Mouse (Mus musculus): ENCODE data around the gene Cux1.
"Not testable (repeated sequence)": the region's sequence is repeated elsewhere in the genome, so short reads cannot be mapped to it uniquely, and the experiment has no call there.

Cux1 gene

DNA sequence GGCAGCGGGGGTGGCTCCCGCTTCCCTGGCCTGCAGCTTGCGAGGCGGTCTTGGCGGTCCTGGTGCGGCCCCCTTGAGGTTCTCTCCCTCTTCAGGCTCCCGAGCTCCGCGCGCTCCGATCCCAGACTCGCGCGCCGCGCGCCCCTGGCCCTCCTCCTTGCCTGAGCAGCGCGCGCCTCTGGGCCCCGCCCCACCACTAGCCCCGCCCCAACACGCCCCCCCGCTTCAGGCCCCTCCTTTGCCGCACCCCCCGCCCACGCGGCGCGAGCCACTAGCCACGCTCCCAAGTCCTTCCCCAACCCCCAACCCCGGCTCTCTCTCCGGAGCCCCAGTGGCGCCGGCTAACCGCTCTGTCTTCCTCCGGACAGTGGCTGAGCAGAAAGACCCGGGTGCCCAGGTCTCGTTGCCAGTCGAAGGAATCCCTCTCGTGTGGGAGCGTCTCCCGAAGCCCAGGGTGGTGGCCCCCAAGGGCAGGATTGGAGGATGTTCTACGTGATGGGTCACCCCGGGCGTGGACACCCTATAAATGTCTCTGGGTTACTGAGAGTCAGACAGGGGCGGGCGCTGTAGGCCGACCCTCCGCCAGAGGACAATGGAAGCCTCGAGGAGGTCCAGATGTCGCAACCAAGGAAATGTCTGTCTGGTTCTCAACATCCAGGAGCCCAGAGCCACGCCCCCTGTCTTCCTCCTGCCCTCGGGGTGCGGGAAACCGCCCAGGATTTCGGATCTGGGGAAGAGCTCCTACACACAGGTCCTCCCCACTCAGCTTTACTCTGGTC, 322.3 kb downstream of the Cux1 start:
- DNase-seq (ENCODE audit: low spot score), result peak; percentile 84

DNA sequence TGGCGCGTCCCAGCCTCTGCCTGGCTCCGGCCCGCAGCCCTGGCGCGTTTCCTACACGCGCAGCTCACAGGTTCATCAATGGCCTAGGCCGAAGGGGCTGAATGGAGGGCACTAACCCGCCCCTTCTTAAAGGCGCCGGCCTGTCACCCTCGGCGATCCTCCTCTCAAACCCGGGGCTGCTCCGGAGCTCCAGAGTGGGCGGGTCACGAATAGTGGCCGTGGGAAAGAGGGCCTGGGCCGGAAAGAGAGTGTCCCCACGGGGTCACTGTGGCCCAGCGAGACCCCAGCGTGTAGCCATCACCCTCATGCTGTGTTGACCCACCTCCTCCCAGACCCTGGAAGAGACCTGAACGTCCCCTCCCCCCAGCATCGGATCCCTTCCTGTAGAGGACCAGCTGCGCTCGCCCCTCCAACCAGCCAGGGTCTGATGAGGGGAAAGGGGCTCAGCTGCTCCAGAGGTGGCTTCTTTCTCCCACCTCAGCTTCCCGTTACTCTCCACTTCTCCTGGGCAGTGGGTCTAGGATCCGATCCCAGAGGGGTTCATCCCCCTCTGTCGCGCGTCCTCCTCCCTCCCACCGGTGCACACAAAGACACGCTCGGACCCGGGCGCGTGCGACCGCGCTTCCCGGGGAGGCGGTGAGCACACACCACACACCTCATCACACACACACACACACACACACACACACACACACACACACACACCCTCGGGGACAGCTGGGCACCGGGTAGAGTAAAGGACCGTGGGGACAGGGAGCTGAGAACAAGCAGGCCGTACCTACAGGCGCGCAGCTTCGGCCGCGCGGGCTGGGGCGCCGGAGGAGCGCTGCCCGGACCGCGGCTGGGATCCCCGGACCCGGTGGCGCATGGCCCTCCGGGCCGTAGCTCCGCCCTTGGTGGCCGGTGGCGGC, 323.2 kb downstream of the Cux1 start:
- peak; percentile 81 for DNase-seq (ENCODE audit: low spot score)

DNA sequence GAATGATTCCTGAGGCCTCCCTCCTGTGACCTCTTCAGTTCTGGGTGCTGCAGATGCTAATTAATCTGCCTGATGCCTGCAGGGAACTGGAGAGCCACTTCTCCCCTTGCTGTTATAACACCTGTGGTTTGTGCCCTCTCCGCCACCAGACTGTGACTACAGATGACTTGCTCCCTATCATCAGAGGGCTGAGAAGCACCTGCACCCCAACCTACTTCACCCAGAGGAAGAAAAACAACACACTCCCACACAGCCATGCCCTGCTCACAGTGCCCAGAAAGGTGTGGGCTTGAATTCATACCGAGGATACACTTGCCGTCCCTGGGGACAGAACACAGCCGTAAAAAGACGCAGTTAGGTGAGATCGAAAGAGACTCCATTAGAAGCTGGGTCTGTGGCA, 326.1 kb downstream of the Cux1 start:
- no peak for DNase-seq (ENCODE audit: low spot score)

DNA sequence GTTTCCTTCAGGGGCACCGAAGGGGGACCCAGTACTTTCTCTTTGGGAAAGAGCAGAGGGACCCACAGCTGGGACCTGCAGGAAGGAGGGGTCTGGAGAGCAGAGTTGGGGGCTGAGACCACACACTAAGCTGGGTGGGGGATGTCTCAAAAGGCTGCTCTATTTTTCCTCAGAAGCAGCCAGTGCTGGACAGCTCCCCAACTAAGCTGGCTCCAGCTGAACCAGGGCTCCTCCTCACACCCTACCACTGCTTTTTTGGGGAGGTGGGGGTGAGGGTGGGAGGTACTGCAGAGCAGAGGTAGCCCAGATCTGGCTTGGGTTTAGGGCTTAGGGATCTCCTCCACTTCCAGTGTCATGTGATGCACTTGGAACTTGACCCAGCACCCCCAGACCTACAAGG, 326.9 kb downstream of the Cux1 start:
- DNase-seq (ENCODE audit: low spot score), result no peak

DNA sequence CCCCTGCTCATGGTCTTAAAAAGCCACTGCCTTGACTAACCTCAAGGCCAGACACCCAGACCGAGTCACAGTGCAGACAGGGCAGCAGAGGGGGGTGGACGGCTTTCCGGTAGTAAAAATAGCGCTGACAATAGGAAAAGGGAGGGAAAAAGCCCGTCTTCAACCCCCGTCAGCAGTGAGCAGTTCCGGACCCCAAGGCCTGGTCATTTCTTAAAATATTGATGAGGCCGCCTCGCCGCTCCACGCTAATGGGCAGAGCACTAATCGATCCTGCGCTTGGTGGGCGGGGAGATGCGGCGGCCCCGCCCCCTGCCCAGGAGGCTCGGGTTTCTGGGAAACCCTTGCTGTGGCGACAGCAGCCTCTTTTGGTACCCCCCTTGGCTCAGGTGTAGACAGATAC, 329.7 kb downstream of the Cux1 start:
- peak; percentile 44 for DNase-seq (ENCODE audit: low spot score)

DNA sequence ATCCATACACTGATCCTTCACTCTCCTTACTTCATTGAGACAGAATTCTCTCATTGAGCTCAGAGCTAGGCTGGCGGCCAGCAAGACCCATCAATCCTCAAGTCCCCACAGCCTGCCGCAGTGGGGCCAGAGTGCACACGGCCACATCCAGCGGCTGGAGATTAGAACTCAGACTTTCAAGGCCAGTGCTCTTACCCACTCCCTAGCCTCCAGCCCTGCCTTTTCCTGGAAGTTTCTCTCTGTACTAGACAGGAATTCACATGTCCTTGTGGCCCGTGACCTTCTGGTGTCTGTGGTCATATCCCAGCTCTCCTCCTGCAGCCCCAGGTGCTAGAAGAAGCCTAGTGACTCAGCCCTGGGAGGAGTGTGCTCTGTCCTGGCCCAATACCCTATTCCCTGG, 330.7 kb downstream of the Cux1 start:
- DNase-seq (ENCODE audit: low spot score), result no peak

DNA sequence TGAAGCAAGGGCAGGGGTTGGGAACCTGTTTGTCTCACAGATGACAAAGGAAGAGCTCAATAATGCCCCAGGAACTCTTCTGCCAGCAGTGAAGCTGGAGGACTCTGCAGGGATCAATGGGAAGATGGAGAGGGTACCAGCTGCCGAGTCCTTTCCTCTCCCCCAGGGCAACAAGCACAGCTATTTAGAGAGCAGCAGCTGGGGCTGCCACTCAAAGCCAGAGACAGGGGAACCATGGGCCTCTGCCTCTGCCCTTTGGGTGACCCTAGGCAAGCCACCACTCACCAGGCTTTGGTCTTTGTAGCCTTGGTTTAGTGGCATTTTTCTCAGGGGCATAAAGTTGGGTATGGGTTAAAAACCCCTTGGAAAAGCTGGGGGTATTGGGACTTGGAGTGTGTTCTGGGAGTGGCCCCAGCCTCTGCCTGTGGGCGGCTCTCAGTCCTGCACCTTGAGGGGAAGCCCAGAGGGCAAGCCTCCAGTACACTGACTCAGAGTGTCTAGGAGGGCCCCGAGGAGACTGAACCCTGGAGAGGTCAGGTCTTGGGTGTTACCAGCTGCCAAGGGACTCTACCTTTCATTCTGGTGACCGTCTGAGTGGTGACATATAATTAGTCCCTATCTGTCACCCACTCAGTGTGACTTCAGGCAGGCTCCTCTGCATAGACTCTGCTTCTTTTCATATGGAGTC, 336.8 kb downstream of the Cux1 start:
- DNase-seq (ENCODE audit: low spot score), result peak; percentile 45

DNA sequence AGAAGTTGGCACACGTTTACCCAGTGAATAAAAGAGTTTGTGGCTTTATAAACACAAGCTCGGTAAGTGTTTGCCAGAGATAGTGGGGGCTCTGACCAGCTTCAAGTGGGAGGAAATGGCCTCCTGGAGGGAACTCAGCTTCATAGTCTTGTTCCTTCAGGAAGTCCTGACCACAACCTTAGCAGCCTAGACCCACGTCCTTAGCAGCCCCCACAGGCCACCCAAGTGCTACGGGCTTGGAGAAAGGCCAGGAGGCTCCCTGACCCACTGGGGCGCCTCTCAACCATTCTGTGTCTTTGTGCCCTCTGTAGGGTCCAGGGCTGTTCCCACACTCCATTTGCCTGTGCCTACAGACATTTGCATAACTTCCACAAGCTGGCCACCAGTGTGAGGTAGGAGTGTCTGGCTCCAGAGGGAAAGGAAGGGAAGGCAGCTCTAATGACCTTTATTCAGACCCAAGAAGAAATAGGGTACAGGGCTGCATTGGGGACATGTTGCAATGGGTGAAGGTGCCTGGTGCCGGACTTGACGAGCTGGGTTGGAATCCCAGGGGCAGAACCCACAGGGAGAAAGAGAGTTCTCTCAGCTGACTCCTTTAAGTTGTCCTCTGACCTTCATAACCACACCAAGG, 340.9 kb downstream of the Cux1 start:
- DNase-seq (ENCODE audit: low spot score), result no peak

DNA sequence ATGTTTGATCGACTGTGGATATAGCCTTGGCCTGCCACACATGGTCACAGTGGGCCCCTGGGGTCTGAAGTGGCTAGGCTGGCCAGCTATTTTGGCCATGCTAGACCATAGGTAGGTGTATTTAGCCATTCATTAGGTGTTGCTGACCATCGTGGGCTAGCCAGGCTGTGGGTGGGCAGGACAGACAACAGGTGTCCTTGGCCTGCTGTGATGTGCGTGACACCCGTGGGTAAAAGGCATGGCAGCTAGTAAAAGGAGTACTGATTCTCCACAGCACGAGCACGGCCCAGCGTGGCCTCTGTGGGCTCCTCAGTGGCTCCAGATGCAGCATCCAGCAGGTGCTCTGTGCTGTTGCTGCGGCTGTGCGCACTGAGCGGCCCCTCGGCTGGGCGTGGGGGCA, 348.7 kb downstream of the Cux1 start:
- DNase-seq (ENCODE audit: low spot score), result no peak

DNA sequence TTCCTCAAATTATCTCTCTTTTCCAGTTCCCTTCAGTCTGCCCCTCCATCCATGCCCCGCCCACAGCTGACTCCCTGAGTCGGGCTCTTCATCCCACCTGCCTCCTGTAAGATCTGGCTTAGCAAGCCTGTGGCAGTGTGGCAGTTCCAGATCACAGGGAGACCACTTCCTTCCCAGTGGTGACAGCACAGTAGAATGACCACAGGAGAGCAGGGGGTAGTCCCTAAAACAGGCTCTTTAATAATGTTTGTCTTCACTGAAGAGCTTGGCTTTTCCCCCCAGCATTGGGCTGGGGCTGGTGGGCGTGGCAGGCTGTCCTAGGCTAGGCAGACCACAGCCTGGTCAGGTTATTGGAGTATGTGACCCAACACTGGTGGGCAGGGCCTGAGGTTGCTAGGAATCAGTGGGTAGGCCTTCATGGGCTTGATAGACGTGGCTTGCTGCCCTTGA, 349.3 kb downstream of the Cux1 start:
- DNase-seq (ENCODE audit: low spot score), result no peak

DNA sequence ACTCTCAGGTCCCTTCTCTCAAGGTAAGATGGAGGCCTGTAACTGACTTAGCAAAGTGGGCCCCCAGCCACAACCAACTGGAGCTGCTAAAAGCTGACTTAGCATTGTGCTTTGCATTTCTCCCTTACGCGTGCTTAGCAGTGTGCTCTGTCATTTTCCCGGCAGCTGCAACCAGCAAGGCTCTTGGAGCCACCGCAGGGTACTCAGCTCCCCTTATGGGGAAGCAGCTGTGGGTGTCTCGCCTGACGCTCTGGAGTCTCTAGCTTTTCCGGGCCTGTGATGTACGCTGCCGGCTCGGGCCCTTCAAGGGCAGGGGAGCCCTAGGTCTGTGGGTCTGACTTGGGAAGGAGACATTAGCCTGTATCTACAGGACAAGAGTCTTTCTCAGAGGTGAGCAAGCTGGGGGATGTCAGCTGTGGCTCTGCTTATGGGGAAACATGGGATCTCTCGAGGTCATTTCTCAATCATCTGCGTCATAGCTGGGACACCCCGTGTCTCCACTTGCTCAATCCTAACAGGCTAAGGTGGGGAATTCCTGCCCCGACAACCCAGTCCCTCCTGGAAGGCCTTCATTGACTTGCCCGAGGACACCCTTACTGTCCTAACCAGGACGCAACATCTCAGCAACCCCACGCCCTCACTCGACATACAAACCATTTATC, 350.2 kb downstream of the Cux1 start:
- no peak for DNase-seq (ENCODE audit: low spot score)

DNA sequence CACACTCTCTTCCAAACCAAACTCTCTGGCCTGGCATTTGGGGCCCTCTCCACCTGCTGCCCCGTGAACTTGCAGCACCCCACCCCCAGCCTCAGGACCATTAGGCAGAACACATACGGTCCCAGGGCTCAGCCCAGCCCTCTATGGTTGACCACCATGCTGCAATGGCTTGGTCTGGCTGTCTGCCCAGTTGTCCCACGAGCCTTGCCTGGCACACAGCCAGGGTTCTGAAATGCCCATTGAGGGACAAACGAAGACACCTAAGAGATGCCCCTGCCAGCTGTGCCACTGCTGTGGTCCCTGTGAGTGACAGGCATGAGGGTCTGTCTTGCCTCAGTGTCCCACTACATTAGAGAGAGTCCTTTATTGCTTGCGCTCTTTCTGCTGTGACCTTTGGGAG, 351.3 kb downstream of the Cux1 start:
- DNase-seq (ENCODE audit: low spot score), result no peak

DNA sequence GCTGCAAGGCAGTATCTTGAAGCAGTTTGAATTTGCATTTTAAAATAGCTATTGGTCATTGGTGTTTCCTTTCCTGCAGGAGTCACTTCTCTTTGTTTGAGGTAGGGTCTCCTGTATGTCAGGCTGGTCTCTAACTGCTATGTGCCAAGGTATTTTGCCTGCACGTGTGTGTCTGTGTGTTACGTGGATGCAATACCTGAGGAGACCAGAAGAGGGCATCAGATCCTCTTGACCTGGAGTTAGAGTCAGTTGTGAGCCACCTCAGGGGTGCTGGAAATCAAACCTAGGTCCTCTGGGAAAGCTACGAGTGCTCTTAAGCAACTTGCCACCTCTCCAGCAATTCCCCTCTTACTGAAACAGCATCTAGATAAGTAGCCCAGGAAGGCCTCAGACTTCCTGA, 352.1 kb downstream of the Cux1 start:
- DNase-seq (ENCODE audit: low spot score), result no peak

DNA sequence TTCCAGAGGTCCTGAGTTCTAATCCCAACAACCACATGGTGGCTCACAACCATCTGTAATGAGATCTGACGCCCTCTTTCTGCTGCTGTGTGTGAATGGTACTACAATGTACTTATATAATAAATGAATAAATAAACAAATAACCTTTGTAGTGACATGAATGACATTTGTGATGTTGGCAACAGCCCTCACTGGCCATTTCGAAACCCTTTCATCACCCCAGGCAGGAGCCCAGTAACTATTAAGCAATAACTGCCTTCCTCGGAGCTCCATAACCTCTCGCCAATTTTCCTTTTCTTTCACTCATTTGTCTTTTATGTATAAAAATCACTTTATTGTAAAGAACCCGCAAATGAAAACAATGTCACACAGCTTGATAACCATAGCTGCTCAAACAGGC, 353.6 kb downstream of the Cux1 start:
- DNase-seq (ENCODE audit: low spot score), result no peak

DNA sequence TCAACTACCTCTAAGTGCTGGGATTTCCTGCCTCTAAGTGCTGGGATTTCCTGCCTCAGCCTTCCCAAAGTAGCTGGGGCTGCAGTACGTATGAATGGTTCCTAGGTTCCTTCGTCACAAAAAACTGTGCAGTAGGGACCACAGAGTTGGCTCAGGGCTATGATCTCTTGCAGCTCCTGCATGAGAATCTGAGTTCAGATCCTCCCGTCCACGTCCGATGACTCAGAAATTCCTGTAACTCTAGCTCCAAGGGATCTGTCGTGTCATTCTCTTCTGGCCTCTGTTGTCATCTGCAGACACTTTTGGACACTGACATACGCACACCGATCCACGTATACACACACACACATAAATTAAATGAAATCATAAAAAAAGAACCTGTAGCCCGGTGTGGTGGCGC, 354.6 kb downstream of the Cux1 start:
- no peak for DNase-seq (ENCODE audit: low spot score)

DNA sequence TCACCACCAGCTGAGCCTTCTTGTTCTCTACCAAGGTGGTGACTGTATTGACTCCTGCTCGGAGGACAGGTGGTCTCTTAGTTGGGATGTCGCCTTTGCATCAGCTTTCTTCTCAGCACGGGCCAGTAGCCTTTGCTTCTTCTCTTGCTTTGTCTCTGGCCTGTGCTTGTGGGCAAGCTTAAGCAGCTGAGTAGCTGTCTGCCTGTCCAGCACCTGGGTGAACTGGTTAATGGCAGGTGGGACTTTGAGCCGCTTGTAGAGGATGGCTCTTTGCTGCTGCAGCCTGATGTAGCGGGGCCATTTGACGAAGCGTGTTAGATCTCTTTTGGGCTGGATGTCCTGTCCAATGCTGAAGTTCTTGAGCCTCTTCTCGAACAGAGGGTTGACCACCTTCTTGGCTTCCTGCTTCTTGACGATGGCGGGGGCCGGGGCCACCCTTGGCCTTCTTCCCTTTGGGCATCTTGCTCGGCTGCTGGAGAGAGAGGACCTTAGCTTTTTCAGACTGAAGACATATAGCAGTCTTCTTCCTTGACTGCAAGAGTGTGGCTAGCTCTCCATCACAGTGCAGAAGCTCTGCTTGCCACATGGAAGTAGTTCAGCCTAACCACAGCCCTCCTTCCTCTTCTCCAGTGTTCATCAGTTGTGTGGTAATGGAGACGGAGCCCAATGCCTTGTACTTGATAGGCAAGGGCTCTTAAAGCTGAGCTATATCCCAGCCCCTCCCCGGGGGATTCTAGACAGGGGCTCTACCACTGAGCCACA, 355.8 kb downstream of the Cux1 start:
- not testable (repeated sequence) for DNase-seq (ENCODE audit: low spot score)

DNA sequence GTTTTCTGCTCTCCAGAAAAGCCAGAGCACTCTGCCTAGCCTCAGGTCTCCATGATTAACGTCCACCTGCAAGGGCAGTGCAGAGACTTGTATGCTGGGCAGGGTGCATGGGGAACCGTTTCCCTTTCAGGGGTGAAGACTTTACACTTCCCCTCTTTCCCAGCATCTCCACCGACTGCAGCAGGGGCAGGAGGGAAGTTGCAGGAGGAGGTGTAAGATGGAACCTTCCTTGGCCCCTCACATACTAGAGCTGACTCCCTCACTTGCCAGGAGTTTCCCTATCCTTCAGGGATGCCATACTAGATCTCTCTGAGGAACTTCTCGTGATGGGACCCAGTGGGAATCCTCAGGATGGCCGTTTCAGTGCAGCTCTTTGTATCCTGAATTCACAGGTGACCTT, 356.7 kb downstream of the Cux1 start:
- no peak for DNase-seq (ENCODE audit: low spot score)

DNA sequence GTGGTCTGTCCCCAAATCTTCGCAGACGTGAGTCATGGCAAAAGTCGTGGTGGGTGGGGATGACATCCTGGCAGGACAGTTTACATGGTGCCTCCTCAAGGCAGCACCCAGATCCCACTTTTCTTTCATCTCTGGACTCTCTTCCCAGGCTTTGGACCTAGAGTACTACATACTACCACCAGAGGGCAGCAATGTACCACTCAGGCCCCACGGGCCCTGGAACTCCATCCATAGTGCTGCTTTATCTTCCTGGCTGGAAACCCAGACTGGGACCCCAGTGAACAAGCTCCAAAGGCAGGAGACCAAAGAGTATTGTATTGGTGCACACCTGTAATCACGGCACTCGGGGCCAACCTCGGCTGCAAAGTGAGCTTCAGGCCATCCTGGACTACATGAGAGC, 365.5 kb downstream of the Cux1 start:
- DNase-seq (ENCODE audit: low spot score), result peak; percentile 92

DNA sequence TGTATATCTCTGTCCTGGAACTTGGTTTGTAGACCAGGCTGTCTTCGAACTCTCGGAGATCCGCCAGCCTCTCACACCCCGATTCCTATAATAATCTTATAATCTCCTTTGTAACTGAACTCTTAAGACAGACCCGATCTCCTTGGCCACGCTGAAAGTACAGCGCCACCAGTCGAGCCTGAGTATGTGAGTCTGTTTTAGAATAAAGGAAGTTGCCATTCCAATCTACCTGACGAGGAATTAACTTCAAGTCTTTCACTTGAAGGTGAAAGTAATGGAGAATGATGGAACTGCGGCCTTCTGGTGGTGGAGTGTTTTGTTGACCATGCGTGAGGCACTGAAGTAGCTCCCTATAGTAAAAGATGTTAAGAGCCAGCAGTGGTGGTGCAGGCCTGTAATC, 367.8 kb downstream of the Cux1 start:
- peak; percentile 42 for DNase-seq (ENCODE audit: low spot score)

DNA sequence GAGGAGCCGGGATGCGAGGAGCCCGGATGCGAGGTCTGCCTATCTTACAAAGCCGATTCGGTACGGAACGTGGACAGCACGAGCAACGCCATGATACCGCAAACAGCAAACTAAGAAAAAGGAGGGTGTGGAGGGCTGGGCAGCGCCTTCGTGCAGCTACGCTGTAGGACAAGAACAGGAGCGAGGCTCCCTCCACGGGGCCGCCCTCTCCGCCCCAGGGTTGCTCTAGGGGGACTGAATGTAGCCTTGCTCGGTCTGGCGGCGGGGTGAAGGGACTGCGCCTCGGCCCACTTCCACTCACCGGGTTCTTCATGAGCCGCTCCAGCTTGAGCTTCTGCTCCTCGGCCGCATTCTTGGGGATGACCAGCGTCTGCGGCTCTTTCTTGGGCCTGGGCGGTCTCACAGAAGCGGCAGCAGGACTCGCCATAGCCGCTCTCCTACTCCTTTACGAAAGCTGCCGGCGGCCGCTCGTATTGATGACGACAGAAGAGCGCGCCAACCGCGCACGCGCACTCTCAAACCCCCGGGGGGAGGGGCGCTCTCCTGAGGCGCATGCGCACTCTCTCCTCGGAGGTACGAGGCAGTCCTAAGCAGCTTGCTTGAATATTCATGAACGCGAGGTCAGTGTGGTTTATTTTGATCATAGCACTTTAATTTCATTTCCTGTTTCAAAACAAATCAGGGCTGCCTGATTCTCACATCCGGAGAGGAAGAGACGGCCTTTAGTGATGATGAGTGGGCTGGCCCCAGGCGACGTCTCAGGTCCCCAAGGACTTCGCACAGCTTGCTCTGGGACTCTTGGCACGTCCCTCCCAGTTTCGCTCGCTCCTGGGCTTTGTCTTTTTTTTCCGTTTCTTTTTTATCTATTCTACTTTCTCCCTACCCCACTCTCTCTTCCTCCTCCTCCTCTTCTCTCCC, 368.6 kb downstream of the Cux1 start, which contains the start of gene Prkrip1:
TSS of gene Prkrip1 (minus strand) at position 490 of the 918 bp plus-strand sequence.
- peak; percentile 98 for DNase-seq (ENCODE audit: low spot score)
